Mouse (Mus musculus) CD8-positive naive resting alpha-beta T cell, adult 2 months (primary cell): Measurements from ENCODE around the gene Srms.

Experiments
- DNase-seq, 2 experiments: peaks; one replicate each; pipeline ENCODE4 v3.0.0; 2022; ENCODE audit warnings: low read depth in 2 of 2, low spot score in 2 of 2

Srms gene

GRCm38 (mm10) chr2:181174646-181175045 is 38.3 kb downstream of the Srms start:
- no peak for DNase-seq

GRCm38 (mm10) chr2:181166469-181166868 is 46.5 kb downstream of the Srms start:
- DNase-seq = no peak

- no peak for DNase-seq
Measured at GRCm38 (mm10) chr2:181160821-181161220, 52.2 kb downstream of the Srms start.

GRCm38 (mm10) chr2:181159771-181160170 is 53.2 kb downstream of the Srms start:
- no peak for DNase-seq

- no peak for DNase-seq
Measured at GRCm38 (mm10) chr2:181159091-181159514, 53.9 kb downstream of the Srms start.

GRCm38 (mm10) chr2:181158471-181158870 is 54.5 kb downstream of the Srms start:
- no peak for DNase-seq

- DNase-seq = no peak
Measured at GRCm38 (mm10) chr2:181157716-181158302, 55.2 kb downstream of the Srms start.

- DNase-seq = no peak
Measured at GRCm38 (mm10) chr2:181157180-181157579, 55.8 kb downstream of the Srms start.

- DNase-seq = no peak
Measured at GRCm38 (mm10) chr2:181156248-181157121, 56.5 kb downstream of the Srms start, which contains the start of gene Eef1a2. Gene Eef1a2, minus strand, starts transcription at chr2:181157014.

- no peak for DNase-seq
Measured at GRCm38 (mm10) chr2:181155801-181156200, 57.2 kb downstream of the Srms start.
